Mouse (Mus musculus) C2C12 (cell line): Measurements from ENCODE around the gene Sgcd. TPM values are rescaled to one million over a fixed set of nuclear protein-coding genes. Genes with fewer than 3 reads are reported as not detected.

Source experiments
- H3K27me3 ChIP-seq: one replicate; pipeline ENCODE4 v1.6.1; 2011; ENCODE audit not compliant: control insufficient read depth, insufficient read depth, insufficient read length
- H3K36me3 ChIP-seq: one replicate; pipeline ENCODE4 v1.6.1; 2011; ENCODE audit not compliant: control insufficient read depth, insufficient read depth
- H3K4me3 ChIP-seq: one replicate; pipeline ENCODE4 v1.5.1; 2011; ENCODE audit warnings: mild to moderate bottlenecking, control low read depth; ENCODE audit not compliant: poor library complexity, insufficient read depth, severe bottlenecking
- H3K79me2 ChIP-seq: one replicate; pipeline ENCODE4 v1.6.1; 2011; ENCODE audit not compliant: control insufficient read depth, insufficient read depth
- H3K79me3 ChIP-seq: one replicate; pipeline ENCODE4 v1.6.1; 2011; ENCODE audit warnings: low read depth, control low read depth
- H3ac ChIP-seq: one replicate; pipeline ENCODE3; 2011; ENCODE audit warnings: low read depth; ENCODE audit not compliant: control insufficient read depth, insufficient read length
- CEBPB ChIP-seq: IDR thresholded peaks from one replicate; pipeline ENCODE4 v1.6.1; 2011; ENCODE audit warnings: low read depth, mild to moderate bottlenecking, control low read depth, moderate library complexity
- CTCF ChIP-seq: IDR thresholded peaks from one replicate; pipeline ENCODE4 v1.5.1; 2011; ENCODE audit not compliant: control insufficient read depth, insufficient read depth, insufficient read length
- FOSL1 ChIP-seq: IDR thresholded peaks from one replicate; pipeline ENCODE4 v1.8.0; 2011; ENCODE audit warnings: mild to moderate bottlenecking, low read length; ENCODE audit not compliant: poor library complexity, insufficient read depth, severe bottlenecking
- MAX ChIP-seq: IDR thresholded peaks from one replicate; pipeline ENCODE4 v1.6.1; 2011; ENCODE audit warnings: mild to moderate bottlenecking, control low read depth
- MYOD1 ChIP-seq: IDR thresholded peaks from one replicate; pipeline ENCODE4 v1.6.1; 2011; ENCODE audit warnings: low read depth; ENCODE audit not compliant: control insufficient read depth, insufficient read length
- MYOG ChIP-seq: IDR thresholded peaks from one replicate; pipeline ENCODE4 v1.6.1; 2011; ENCODE audit not compliant: control insufficient read depth, insufficient read length; ENCODE audit errors: extremely low read depth
- USF1 ChIP-seq: IDR thresholded peaks from one replicate; pipeline ENCODE4 v1.6.1; 2011; ENCODE audit warnings: low read depth, mild to moderate bottlenecking, control low read depth, moderate library complexity
- polyA plus RNA-seq: library from polyadenylated mRNA; unstranded; fragments of >200 nt; fragmentation: generic; extraction: Trizol; gene quantifications from one replicate; pipeline ENCODE4 v1.2.1, GENCODE M21; 2012; ENCODE audit warnings: missing spikeins

Gene Sgcd
- polyA plus RNA-seq, 1 experiment, result 3.5 TPM

DNA sequence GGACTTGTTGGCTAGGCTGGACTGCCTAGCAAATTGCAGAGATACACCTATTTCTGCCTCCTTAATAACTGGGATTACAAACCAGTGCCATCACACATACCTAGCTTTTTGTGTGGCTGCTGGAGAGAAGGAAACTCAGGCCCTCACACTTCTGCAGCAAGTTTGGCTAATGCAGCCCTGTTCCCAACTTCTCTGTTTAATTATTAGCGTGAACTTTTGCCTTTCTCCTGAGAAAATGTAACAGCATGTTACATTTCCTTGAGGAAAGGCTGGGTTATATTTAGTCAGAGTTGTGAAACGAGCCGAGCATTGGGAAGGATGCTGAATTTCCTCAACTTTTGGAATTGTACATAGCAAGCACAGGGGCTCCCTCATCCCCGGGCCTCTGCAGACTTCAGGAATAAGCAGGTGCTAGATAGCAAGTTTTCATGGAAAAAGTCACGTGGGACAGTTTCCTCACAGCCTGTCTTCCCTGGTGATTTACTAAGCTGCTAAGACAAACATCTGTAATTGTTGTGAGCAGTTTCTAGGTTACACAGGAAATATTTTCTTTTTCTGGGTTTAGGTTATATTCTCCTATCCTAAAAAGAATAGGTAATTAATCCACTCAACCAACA lies 895.4 kb downstream of the Sgcd start:
- no peaks in the 10 kb centered on the region for H3K79me3 ChIP-seq
- TF ChIP-seq CEBPB, result no peak
- TF ChIP-seq USF1, result no peak
- TF ChIP-seq MAX, result no peak
- no peak for TF ChIP-seq MYOG
- H3K4me3 ChIP-seq, result no peak overlapping the region
- H3ac ChIP-seq, result no peak overlapping the region
- H3K27me3 ChIP-seq, result no peaks in the 10 kb centered on the region
- H3K79me2 ChIP-seq, result no peaks in the 10 kb centered on the region
- no peaks in the 10 kb centered on the region for H3K36me3 ChIP-seq

DNA sequence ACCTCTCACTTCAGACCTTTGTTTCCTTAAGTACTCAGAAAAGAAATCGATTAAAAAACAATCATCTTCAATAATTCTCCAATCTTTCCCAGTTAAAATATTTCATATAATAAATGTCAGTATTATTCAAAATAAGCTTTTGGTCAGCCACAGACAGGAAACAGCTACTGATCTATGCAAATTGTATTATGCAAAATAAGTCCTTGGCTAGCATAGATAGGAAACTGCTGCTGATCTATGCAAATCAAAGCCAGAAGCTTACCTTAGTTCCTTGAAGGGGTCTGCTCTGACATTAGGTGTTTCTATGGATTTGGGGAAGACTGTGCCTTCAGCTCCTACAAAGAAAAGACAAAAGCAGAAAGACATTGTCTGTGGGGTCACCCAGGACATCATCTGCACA lies 906.3 kb downstream of the Sgcd start:
- Histone ChIP-seq H3ac (no peak overlapping the region), H3K36me3 (no peaks in the 10 kb centered on the region)
- no peak for TF ChIP-seq MYOD1
- TF ChIP-seq MYOG, result no peak
- TF ChIP-seq CEBPB, result no peak
- no peak for TF ChIP-seq FOSL1
- TF ChIP-seq CTCF, result no peak
- TF ChIP-seq USF1, result no peak
- no peak for TF ChIP-seq MAX

DNA sequence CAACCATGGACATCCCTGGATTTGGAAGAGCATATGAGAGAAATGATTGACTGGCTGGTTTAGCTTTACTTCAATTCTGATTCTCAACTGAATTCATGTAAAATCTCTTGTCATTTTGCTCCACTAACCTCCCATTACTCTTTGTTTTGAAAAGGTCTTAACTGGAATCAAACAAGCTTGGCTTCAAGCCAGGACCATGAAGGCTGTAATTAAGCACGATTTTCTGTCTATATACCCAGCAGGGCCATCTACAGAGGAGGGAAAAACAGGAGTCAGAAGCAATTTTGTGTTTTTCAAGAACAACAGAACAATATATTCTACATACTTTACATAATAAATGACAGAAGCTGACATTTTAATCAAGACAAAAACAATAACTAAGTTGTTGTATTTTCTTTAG lies 915.2 kb downstream of the Sgcd start:
- Histone ChIP-seq H3K79me3 (no peaks in the 10 kb centered on the region), H3K27me3 (no peaks in the 10 kb centered on the region), H3ac (no peak overlapping the region), H3K36me3 (no peaks in the 10 kb centered on the region), H3K4me3 (no peak overlapping the region), H3K79me2 (no peaks in the 10 kb centered on the region)
- TF ChIP-seq FOSL1 (no peak), MYOD1 (no peak), USF1 (no peak), MYOG (no peak), CTCF (no peak), MAX (no peak), CEBPB (no peak)

More for the DNA sequence above, 906.3 kb downstream of the Sgcd start:
- Histone ChIP-seq H3K79me2 (no peaks in the 10 kb centered on the region), H3K27me3 (no peaks in the 10 kb centered on the region), H3K4me3 (no peak overlapping the region), H3K79me3 (no peaks in the 10 kb centered on the region)

GRCm38 (mm10) chr11:47071161-47071560 lies 917.6 kb downstream of the Sgcd start:
- TF ChIP-seq MAX (no peak), CEBPB (no peak), MYOG (no peak)
- H3K79me3 ChIP-seq, result no peaks in the 10 kb centered on the region

DNA sequence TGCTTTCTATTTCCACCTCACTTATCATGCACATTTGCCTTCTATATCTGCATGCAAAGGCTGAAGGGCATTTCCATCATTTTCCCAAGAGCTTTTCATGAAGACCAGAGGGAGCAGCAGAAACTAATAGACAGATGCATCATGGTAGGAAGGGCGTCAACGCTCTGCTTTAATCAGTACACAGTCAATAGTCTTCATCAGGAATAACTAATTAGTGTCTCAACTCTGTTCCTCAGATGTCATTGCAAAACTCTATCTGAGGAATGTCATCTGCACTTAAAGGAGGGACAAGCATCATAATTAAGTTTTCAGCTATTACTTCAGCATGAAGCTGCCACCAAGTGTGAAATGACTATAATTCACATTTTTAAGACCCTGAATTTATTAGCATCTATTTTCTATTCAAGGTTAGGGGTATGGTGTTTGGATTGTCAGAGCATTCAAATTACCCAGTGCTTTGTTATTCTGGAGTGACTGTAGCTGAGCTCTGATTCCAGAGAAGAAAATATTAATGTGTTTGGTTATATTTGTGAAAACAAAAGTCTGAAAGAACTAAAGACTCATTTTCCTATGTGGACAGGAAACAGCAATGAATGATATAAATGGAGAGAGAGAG lies 918.9 kb downstream of the Sgcd start:
- no peak for TF ChIP-seq MYOG
- TF ChIP-seq FOSL1, result no peak
- TF ChIP-seq MAX, result no peak
- no peak for TF ChIP-seq MYOD1
- no peak for TF ChIP-seq CEBPB
- TF ChIP-seq CTCF, result no peak
- no peak for TF ChIP-seq USF1
- H3K79me2 ChIP-seq, result no peaks in the 10 kb centered on the region
- no peaks in the 10 kb centered on the region for H3K79me3 ChIP-seq
- no peak overlapping the region for H3ac ChIP-seq
- H3K4me3 ChIP-seq, result no peak overlapping the region
- H3K27me3 ChIP-seq, result no peaks in the 10 kb centered on the region
- H3K36me3 ChIP-seq, result no peaks in the 10 kb centered on the region

More at GRCm38 (mm10) chr11:47071161-47071560, 917.6 kb downstream of the Sgcd start:
- Histone ChIP-seq H3K79me2 (no peaks in the 10 kb centered on the region), H3K27me3 (no peaks in the 10 kb centered on the region), H3K36me3 (no peaks in the 10 kb centered on the region), H3K4me3 (no peak overlapping the region), H3ac (no peak overlapping the region)

- H3K4me3 ChIP-seq, result no peak overlapping the region
- no peaks in the 10 kb centered on the region for H3K79me3 ChIP-seq
- H3K27me3 ChIP-seq, result no peaks in the 10 kb centered on the region
- H3K79me2 ChIP-seq, result no peaks in the 10 kb centered on the region
- no peaks in the 10 kb centered on the region for H3K36me3 ChIP-seq
- TF ChIP-seq USF1, result no peak
- TF ChIP-seq MYOD1, result no peak
- TF ChIP-seq FOSL1, result no peak
- TF ChIP-seq CTCF, result no peak
- TF ChIP-seq CEBPB, result no peak
- no peak for TF ChIP-seq MAX
- no peak for TF ChIP-seq MYOG
- H3ac ChIP-seq, result no peak overlapping the region
Measured at GRCm38 (mm10) chr11:47063690-47064089, 925.1 kb downstream of the Sgcd start.
